ENCODE assay signal across 9 mouse cellular contexts in genomic region chr7:100911246-100911770, GRCm38 (mm10). TPM values are rescaled to one million over a fixed set of nuclear protein-coding genes. Genes with fewer than 3 reads are reported as not detected.
A peak's percentile ranks its signal among the peaks of the same experiment; 100 is the strongest.
DNase-seq lines count a peak whose midpoint lies in the region; ATAC-seq and TF ChIP-seq lines count a peak whose summit lies in the region.
"Had no signal": no experiment of that assay in that cellular context is flagged by ENCODE, and none has a peak within 500 bp of the region (broad histone marks: within the 10 kb centered on the region; RNA-seq: fewer than 3 reads in every experiment).

No protein-coding gene starts in this region.

- H3K4me2 ChIP-seq in heart, embryonic 16.5 days (ENCODE audit: low read depth, low read length), result peak overlapping the region; percentile 32; the same call in 1 of the 2 replicates
- H3K4me2 ChIP-seq: limb, embryonic 15.5 days had no signal

- no peaks in the 10 kb centered on the region; the same call in 1 of the 2 replicates for H3K4me1 ChIP-seq in spleen, adult 2 months (ENCODE audit: control insufficient read depth, insufficient read depth, insufficient read length)
- peaks cover 53% of the 10 kb centered on the region for H3K4me1 ChIP-seq in heart, embryonic 16.5 days (ENCODE audit: control insufficient read depth, insufficient read depth, low read length)
- peaks cover 60% of the 10 kb centered on the region for H3K4me1 ChIP-seq in limb, embryonic 10.5 days

- no peak for ATAC-seq in heart, embryonic 16.5 days (replicated peaks; ENCODE audit: extremely low read depth, insufficient read depth, low FRiP score)

- H3K9me3 ChIP-seq in heart, embryonic 16.5 days (replicated peaks; ENCODE audit: control insufficient read depth, low read length), result no peaks in the 10 kb centered on the region
- H3K9me3 ChIP-seq in limb, embryonic 10.5 days (replicated peaks), result no peaks in the 10 kb centered on the region
- H3K9me3 ChIP-seq: limb, embryonic 15.5 days had no signal

- peak overlapping the region; percentile 31; the same call in 1 of the 2 replicates for H3K9ac ChIP-seq in heart, embryonic 16.5 days (ENCODE audit: low read length)
- H3K9ac ChIP-seq: limb, embryonic 15.5 days had no signal

- WGBS in spleen, adult 2 months, result 79% methylated on average over 2 of the region's 2 CpGs
- WGBS in heart, embryonic 16.5 days, result 25% methylated on average over 2 of the region's 2 CpGs
- 3% methylated on average over 2 of the region's 2 CpGs for WGBS in limb, embryonic 10.5 days

- H3K27ac ChIP-seq in spleen, adult 2 months (ENCODE audit: insufficient read depth, low read length), result peak overlapping the region; percentile 2; the same call in 1 of the 2 replicates
- H3K27ac ChIP-seq in heart, embryonic 16.5 days (ENCODE audit: low read length), result peak overlapping the region; percentile 70
- peak overlapping the region; percentile 76 for H3K27ac ChIP-seq in limb, embryonic 10.5 days
- H3K27ac ChIP-seq: limb, embryonic 15.5 days had no signal

- TF ChIP-seq POLR2A in spleen, adult 2 months (IDR thresholded peaks at IDR 0.05; ENCODE audit: low read depth, low read length), result no peak

- no peak overlapping the region for H3K4me3 ChIP-seq in spleen, adult 2 months (ENCODE audit: extremely low read depth, insufficient read depth, insufficient read length)
- H3K4me3 ChIP-seq in heart, embryonic 16.5 days (ENCODE audit: low read length), result no peak overlapping the region
- H3K4me3 ChIP-seq in limb, embryonic 10.5 days, result peak overlapping the region; percentile 29
- H3K4me3 ChIP-seq: limb, embryonic 15.5 days had no signal

- DNase-seq in spleen, adult 2 months (ENCODE audit: low read depth in 1 of 2, low spot score in 2 of 2), result no peak
- no peak for DNase-seq in spleen, adult 12 weeks (ENCODE audit: low spot score)
- no peak for DNase-seq in limb, embryonic 10.5 days (ENCODE audit: low spot score)
- peak; percentile 67 for DNase-seq in retina, embryonic 14.5 days (ENCODE audit: low spot score)
- DNase-seq in urinary bladder, postnatal 4 days (ENCODE audit: low spot score in 2 of 2), result no peak
- no peak for DNase-seq in spleen, postnatal 10 days (ENCODE audit: low spot score in 2 of 2)
- no peak for DNase-seq in spleen, adult 18-20 months

- TF ChIP-seq CTCF in spleen, adult 2 months (IDR thresholded peaks at IDR 0.05; ENCODE audit: extremely low read depth, insufficient read depth, insufficient read length, insufficient replicate concordance), result no peak

- H3K27me3 ChIP-seq in spleen, adult 2 months (ENCODE audit: control insufficient read depth, insufficient read depth, low read length), result no peaks in the 10 kb centered on the region
- H3K27me3 ChIP-seq in heart, embryonic 16.5 days (ENCODE audit: control insufficient read depth, insufficient read depth, low read length), result no peaks in the 10 kb centered on the region
- H3K27me3 ChIP-seq in limb, embryonic 10.5 days (ENCODE audit: low read depth, poor library complexity, severe bottlenecking), result no peaks in the 10 kb centered on the region
- H3K27me3 ChIP-seq: limb, embryonic 15.5 days had no signal

- H3K36me3 ChIP-seq in spleen, adult 2 months (ENCODE audit: control insufficient read depth, insufficient read depth, low read length), result no peaks in the 10 kb centered on the region
- H3K36me3 ChIP-seq in heart, embryonic 16.5 days (ENCODE audit: control insufficient read depth, insufficient read depth), result no peaks in the 10 kb centered on the region
- peaks cover 74% of the 10 kb centered on the region for H3K36me3 ChIP-seq in limb, embryonic 10.5 days

RNA-seq across cellular contexts. Expression of gene Arhgef17, which starts 20.6 kb away (rescaled TPM):
- 12.3 and 13.5 TPM in 2 replicates for polyA plus RNA-seq in spleen, adult 2 months (2012; rRNA removed)
- 5.1 and 6.5 TPM in 2 replicates for polyA plus RNA-seq in heart, embryonic 16.5 days (2015; fragmentation: Nextera tagmentation; extraction: Ambion mirVana)
- polyA plus RNA-seq in limb, embryonic 10.5 days (2016; fragmentation: Nextera tagmentation; extraction: Ambion mirVana), result 9.6 and 11.0 TPM in 2 replicates

RNA-seq across cellular contexts. Expression of gene Relt, which starts 48.1 kb away (rescaled TPM):
- polyA plus RNA-seq in spleen, adult 2 months (2012; rRNA removed), result 79.2 and 97.8 TPM in 2 replicates
- polyA plus RNA-seq in heart, embryonic 16.5 days (2015; fragmentation: Nextera tagmentation; extraction: Ambion mirVana), result 4.7 and 5.0 TPM in 2 replicates
- polyA plus RNA-seq in limb, embryonic 10.5 days (2016; fragmentation: Nextera tagmentation; extraction: Ambion mirVana), result 5.9 and 7.9 TPM in 2 replicates

Comparison
In these comparisons a context has a peak if more than half of its experiments do, and no peak if none do; other contexts are left out.
1. H3K27ac ChIP-seq: peak in every context shown above with its lines; median percentile 76 in limb, embryonic 10.5 days; 70 in heart, embryonic 16.5 days; 2 in spleen, adult 2 months.